Mouse (Mus musculus): ENCODE results near the gene Ubl7. TPM values are rescaled to one million over a fixed set of nuclear protein-coding genes. Genes with fewer than 3 reads are reported as not detected.

Ubl7 gene
- polyA plus RNA-seq, 1 experiment: 146 TPM

DNA sequence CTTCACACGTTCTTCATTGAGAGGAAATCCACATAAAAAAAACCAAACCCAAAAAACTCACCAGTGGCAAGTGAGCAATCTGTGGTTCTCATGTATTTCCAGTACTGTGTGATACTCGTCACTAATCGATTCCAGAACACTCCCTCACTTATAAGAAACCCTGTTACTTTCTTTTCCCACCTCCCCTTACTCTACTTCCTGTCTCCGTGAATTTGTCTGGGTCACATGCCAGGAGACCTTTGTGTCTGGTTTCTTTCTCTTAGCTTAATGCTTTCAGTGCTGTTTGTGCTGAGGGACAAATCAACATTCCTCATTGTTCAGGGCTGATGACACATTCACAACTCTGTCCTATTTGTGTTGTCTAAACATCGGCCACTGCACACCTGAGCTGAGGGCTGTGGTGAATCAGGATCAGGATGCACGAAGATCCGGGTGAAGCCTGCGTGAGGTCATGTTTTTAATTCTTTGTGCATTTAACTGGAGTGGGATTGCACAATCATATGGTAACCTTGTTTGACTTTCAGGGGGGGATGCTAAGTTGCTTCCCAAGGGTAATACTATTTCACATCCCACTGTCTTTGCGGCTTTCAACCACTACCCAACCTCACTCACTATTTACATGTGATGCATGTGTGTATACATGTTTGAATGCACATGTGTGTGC is 62.1 kb downstream of the Ubl7 start:
- TF ChIP-seq POLR2A (IDR thresholded peaks at IDR 0.05; ENCODE audit: low read depth, low read length): no peak
- TF ChIP-seq CTCF (IDR thresholded peaks at IDR 0.05; ENCODE audit: extremely low read depth, insufficient read length, insufficient replicate concordance, low read depth, low read length): no peak
- 40% methylated on average over 9 of the region's 9 CpGs for whole genome bisulfite sequencing
- Histone ChIP-seq H3K4me3 (ENCODE audit: low read depth, low read length) (no peak overlapping the region), H3K36me3 (ENCODE audit: control insufficient read depth, insufficient read depth, low read length) (no peaks in the 10 kb centered on the region), H3K4me1 (ENCODE audit: control insufficient read depth, insufficient read depth, insufficient read length, low read length) (peaks cover 53% of the 10 kb centered on the region), H3K27me3 (ENCODE audit: control insufficient read depth, insufficient read depth, low read length) (no peaks in the 10 kb centered on the region), H3K27ac (ENCODE audit: insufficient read depth, low read depth, low read length) (peak overlapping the region; percentile 81)

DNA sequence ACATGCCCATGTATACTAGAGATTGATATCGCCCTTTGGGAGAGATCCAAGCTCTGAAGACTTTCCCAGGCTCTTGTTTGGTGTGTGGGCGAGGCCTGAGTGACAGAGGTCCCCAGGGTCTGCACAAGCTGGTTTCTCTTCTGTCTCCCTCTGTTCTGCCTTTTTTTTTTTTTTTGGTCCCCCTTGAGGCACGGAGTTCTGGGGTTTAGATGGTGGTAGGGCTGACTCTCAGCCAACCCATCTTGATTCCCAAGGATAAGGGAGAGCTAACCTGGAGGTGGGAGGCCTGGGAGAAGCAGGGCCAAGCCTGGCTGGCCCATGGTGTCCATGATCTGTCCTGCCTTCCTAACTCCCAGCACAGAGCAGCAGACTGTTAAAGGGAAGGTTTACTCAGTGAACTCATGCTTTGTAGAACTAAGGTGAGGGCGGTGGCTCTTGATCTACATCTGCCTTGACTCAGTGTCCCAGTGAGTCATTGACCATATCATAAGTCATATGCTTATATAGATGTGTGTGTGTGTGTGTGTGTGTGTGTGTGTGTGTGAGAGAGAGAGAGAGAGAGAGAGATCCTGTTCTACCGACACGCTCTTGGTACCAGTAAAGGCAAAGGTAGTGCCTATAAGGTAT is 62.8 kb downstream of the Ubl7 start:
- 59% methylated on average over 6 of the region's 6 CpGs for WGBS
- Histone ChIP-seq H3K27ac (ENCODE audit: insufficient read depth, low read depth, low read length) (peak overlapping the region; percentile 87), H3K4me1 (ENCODE audit: control insufficient read depth, insufficient read depth, insufficient read length, low read length) (peaks cover 48% of the 10 kb centered on the region), H3K36me3 (ENCODE audit: control insufficient read depth, insufficient read depth, low read length) (no peaks in the 10 kb centered on the region), H3K27me3 (ENCODE audit: control insufficient read depth, insufficient read depth, low read length) (no peaks in the 10 kb centered on the region), H3K4me3 (ENCODE audit: low read depth, low read length) (no peak overlapping the region)
- TF ChIP-seq CTCF (IDR thresholded peaks at IDR 0.05; ENCODE audit: extremely low read depth, insufficient read length, insufficient replicate concordance, low read depth, low read length) (no peak), POLR2A (IDR thresholded peaks at IDR 0.05; ENCODE audit: low read depth, low read length) (no peak)

DNA sequence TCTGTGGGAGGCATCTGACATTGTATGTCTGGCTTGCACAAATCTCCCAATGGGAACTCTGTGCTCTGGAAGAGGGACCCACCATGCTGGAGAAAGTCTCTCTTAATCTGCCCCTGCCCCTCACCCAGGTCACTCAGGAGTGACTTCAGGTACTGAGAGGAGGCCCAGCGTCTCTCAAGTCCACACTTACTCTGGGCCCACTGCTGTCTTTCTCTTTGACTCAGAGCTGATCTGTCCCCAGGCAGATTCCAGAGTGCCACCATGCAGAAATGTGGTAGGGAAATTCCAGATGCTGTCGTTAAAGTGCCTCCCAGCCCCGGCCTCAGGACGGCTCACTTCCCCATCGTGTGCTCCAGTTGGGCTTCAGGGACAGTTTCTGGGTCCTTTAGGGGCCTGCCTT is 63.4 kb downstream of the Ubl7 start:
- WGBS: 61% methylated on average over 5 of the region's 5 CpGs
- no peaks in the 10 kb centered on the region for H3K36me3 ChIP-seq (ENCODE audit: control insufficient read depth, insufficient read depth, low read length)
- no peak for TF ChIP-seq CTCF (IDR thresholded peaks at IDR 0.05; ENCODE audit: extremely low read depth, insufficient read length, insufficient replicate concordance, low read depth, low read length)
- TF ChIP-seq POLR2A (IDR thresholded peaks at IDR 0.05; ENCODE audit: low read depth, low read length): no peak
- H3K4me3 ChIP-seq (ENCODE audit: low read depth, low read length): no peak overlapping the region
- H3K27ac ChIP-seq (ENCODE audit: insufficient read depth, low read depth, low read length): peak overlapping the region; percentile 87
- H3K27me3 ChIP-seq (ENCODE audit: control insufficient read depth, insufficient read depth, low read length): no peaks in the 10 kb centered on the region
- peaks cover 51% of the 10 kb centered on the region for H3K4me1 ChIP-seq (ENCODE audit: control insufficient read depth, insufficient read depth, insufficient read length, low read length)

DNA sequence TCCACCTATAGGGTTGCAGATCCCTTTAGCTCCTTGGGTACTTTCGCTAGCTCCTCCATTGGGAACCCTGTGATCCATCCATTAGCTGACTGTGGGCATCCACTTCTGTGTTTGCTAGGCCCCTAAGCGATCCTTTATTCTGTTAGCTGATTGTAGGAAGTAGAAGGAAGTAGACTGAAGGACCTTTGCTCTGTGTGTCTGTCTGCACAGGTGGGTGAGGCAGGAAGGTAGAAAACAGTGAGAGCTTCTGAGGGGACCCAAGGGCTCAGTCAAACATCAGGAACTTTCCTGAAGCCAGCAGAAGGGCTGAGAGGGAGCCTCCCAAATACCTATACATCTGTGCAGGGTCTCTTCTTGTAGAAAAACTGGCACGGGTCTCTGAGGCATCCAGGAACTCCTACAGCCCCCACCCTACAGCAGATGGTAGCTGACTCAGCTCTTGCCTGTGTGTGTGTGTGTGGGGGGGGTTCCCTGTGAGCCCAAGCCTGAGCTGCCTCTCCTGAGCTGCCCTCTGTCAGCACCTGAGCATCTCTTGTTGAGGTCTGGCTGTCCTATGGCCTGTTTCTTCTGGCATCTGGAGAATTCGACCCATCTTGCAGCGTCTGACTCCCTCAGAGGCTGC is 64.5 kb downstream of the Ubl7 start:
- Histone ChIP-seq H3K36me3 (ENCODE audit: control insufficient read depth, insufficient read depth, low read length) (no peaks in the 10 kb centered on the region), H3K4me1 (ENCODE audit: control insufficient read depth, insufficient read depth, insufficient read length, low read length) (peaks cover 45% of the 10 kb centered on the region), H3K27ac (ENCODE audit: insufficient read depth, low read depth, low read length) (peak overlapping the region; percentile 52), H3K4me3 (ENCODE audit: low read depth, low read length) (no peak overlapping the region), H3K27me3 (ENCODE audit: control insufficient read depth, insufficient read depth, low read length) (no peaks in the 10 kb centered on the region)
- WGBS: 39% methylated on average over 5 of the region's 5 CpGs
- TF ChIP-seq CTCF (IDR thresholded peaks at IDR 0.05; ENCODE audit: extremely low read depth, insufficient read length, insufficient replicate concordance, low read depth, low read length) (no peak), POLR2A (IDR thresholded peaks at IDR 0.05; ENCODE audit: low read depth, low read length) (0 out of 2 replicates have a peak, but pooled peaks have one; percentile 4)

DNA sequence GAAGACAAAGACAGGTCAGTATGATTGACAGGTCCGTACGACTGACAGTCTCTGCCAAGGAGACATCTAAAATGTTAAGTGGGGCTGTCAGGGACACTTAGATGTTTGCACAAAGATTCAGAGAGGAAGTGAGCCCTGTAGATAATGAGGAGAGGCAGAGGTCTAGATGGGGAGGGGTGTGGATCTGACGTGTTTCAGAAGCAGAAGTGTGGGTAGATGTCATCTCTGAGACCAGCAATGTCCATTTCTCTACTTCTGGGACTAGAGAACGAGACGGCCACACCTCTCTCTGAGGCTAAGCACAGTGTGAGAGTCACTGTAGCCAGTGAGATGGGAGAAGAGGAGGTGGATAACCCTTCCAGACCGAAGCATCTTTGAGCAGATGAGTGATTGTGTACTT is 67.2 kb downstream of the Ubl7 start:
- Histone ChIP-seq H3K36me3 (ENCODE audit: control insufficient read depth, insufficient read depth, low read length) (no peaks in the 10 kb centered on the region), H3K4me1 (ENCODE audit: control insufficient read depth, insufficient read depth, insufficient read length, low read length) (peaks cover 42% of the 10 kb centered on the region), H3K27ac (ENCODE audit: insufficient read depth, low read depth, low read length) (no peak overlapping the region), H3K4me3 (ENCODE audit: low read depth, low read length) (no peak overlapping the region), H3K27me3 (ENCODE audit: control insufficient read depth, insufficient read depth, low read length) (no peaks in the 10 kb centered on the region)
- TF ChIP-seq POLR2A (IDR thresholded peaks at IDR 0.05; ENCODE audit: low read depth, low read length) (no peak), CTCF (IDR thresholded peaks at IDR 0.05; ENCODE audit: extremely low read depth, insufficient read length, insufficient replicate concordance, low read depth, low read length) (no peak)
- WGBS: 46% methylated on average over 6 of the region's 6 CpGs

DNA sequence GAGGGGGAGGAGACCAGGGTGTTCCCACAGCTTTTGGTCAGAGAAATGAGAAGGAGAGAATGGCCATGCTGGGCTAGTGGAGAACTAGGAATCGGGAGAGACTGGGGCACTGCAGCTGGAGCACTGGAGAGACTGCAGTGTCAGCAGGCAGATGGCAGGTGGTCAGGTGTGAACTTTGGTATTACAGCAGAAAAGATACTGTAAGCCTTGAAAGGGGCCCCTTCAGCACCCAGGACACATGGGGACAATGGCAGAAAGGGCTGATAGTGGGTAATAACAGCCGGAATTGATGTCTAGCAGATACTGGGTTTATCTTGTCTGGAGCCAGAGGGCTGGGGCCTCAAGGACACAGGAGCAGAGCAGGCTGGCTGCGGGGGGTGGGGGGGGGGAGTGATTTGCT is 68.1 kb downstream of the Ubl7 start:
- WGBS: 23% methylated on average over 3 of the region's 3 CpGs
- H3K27ac ChIP-seq (ENCODE audit: insufficient read depth, low read depth, low read length): no peak overlapping the region
- no peak overlapping the region for H3K4me3 ChIP-seq (ENCODE audit: low read depth, low read length)
- H3K36me3 ChIP-seq (ENCODE audit: control insufficient read depth, insufficient read depth, low read length): no peaks in the 10 kb centered on the region
- H3K4me1 ChIP-seq (ENCODE audit: control insufficient read depth, insufficient read depth, insufficient read length, low read length): peaks cover 35% of the 10 kb centered on the region
- TF ChIP-seq POLR2A (IDR thresholded peaks at IDR 0.05; ENCODE audit: low read depth, low read length) (no peak), CTCF (IDR thresholded peaks at IDR 0.05; ENCODE audit: extremely low read depth, insufficient read length, insufficient replicate concordance, low read depth, low read length) (no peak)
- H3K27me3 ChIP-seq (ENCODE audit: control insufficient read depth, insufficient read depth, low read length): no peaks in the 10 kb centered on the region

Other genes with a start within 250 kb of the Ubl7 start
- not detected in 2 replicates for gene Cyp1a2, start 227.3 kb upstream of the Ubl7 start, polyA plus RNA-seq (2012; rRNA removed)
- gene Cyp1a1, start 223.1 kb upstream of the Ubl7 start, polyA plus RNA-seq (2012; rRNA removed): 0.51 and 0.79 TPM in 2 replicates
- 3.7 and 8.0 TPM in 2 replicates for gene Edc3, start 202.4 kb upstream of the Ubl7 start, polyA plus RNA-seq (2012; rRNA removed)
- 30.7 and 66.1 TPM in 2 replicates for gene Clk3, start 145.1 kb upstream of the Ubl7 start, polyA plus RNA-seq (2012; rRNA removed)
- gene Arid3b, start 74.2 kb upstream of the Ubl7 start, polyA plus RNA-seq (2012; rRNA removed): 5.8 and 13.6 TPM in 2 replicates
- gene Sema7a, start 29.1 kb downstream of the Ubl7 start, polyA plus RNA-seq (2012; rRNA removed): 12.9 and 52.6 TPM in 2 replicates
- gene Cyp11a1, start 95.4 kb downstream of the Ubl7 start, polyA plus RNA-seq (2012; rRNA removed): 0.19 and 0.27 TPM in 2 replicates
- gene Stra6, start 152.8 kb downstream of the Ubl7 start, polyA plus RNA-seq (2012; rRNA removed): 0.83 and 1.7 TPM in 2 replicates
- gene Ccdc33, start 207.8 kb downstream of the Ubl7 start, polyA plus RNA-seq (2012; rRNA removed): not detected in 2 replicates

Measured in small intestine, adult 2 months (tissue).